Mouse (Mus musculus) cortical plate, adult 2 months (tissue): ENCODE measurements around the gene Krtdap. TPM values are rescaled to one million over a fixed set of nuclear protein-coding genes. Genes with fewer than 3 reads are reported as not detected.
"Not testable (repeated sequence)": the region's sequence is repeated elsewhere in the genome, so short reads cannot be mapped to it uniquely, and the experiment has no call there.

Source experiments
- H3K27ac ChIP-seq: fragments of 200-500 bp; 2 replicates; pipeline ENCODE4 v1.5.1; 2012; ENCODE audit warnings: low read length, control low read depth, inconsistent platforms; ENCODE audit not compliant: insufficient read depth
- H3K4me1 ChIP-seq: fragments of 200-500 bp; 2 replicates; pipeline ENCODE4 v1.6.1; 2011; ENCODE audit warnings: low read length; ENCODE audit not compliant: control insufficient read depth, insufficient read depth
- H3K4me3 ChIP-seq: fragments of 200-500 bp; 2 replicates; pipeline ENCODE4 v1.5.1; 2011; ENCODE audit warnings: mild to moderate bottlenecking, low read length, control low read depth; ENCODE audit not compliant: insufficient read depth
- CTCF ChIP-seq: fragments of 200-500 bp; IDR thresholded peaks from 2 replicates; pipeline ENCODE4 v1.5.1; 2011; ENCODE audit warnings: mild to moderate bottlenecking, control low read depth, low read length; ENCODE audit not compliant: insufficient read depth; ENCODE audit errors: extremely low read depth
- POLR2A ChIP-seq: fragments of 200-500 bp; IDR thresholded peaks from 2 replicates; pipeline ENCODE4 v1.6.1; 2011; ENCODE audit warnings: mild to moderate bottlenecking, low read length, control low read depth; ENCODE audit not compliant: insufficient read depth; ENCODE audit errors: extremely low read depth
- polyA plus RNA-seq: library from polyadenylated mRNA; depleted of rRNA; stranded (reverse); fragments of >200 nt; gene quantifications from 2 replicates; pipeline ENCODE4 v1.2.3, GENCODE M21; 2012

The Krtdap gene
- polyA plus RNA-seq, 1 experiment: not detected

- TF ChIP-seq POLR2A: no peak
- TF ChIP-seq CTCF: no peak
Observed at GRCm38 (mm10) chr7:30811757-30812290, 24.1 kb downstream of the Krtdap start.

GRCm38 (mm10) chr7:30812291-30812807, 24.7 kb downstream of the Krtdap start:
- Histone ChIP-seq H3K4me1 (no peaks in the 10 kb centered on the region), H3K27ac (no peak overlapping the region), H3K4me3 (no peak overlapping the region)
- TF ChIP-seq POLR2A (no peak), CTCF (no peak)

More at GRCm38 (mm10) chr7:30811757-30812290, 24.1 kb downstream of the Krtdap start:
- no peak overlapping the region for H3K27ac ChIP-seq
- no peaks in the 10 kb centered on the region for H3K4me1 ChIP-seq
- no peak overlapping the region for H3K4me3 ChIP-seq

GRCm38 (mm10) chr7:30820131-30820530, 32.4 kb downstream of the Krtdap start:
- TF ChIP-seq CTCF (no peak), POLR2A (no peak)

GRCm38 (mm10) chr7:30820854-30821445, 33.3 kb downstream of the Krtdap start:
- H3K4me1 ChIP-seq: no peaks in the 10 kb centered on the region

More at GRCm38 (mm10) chr7:30820131-30820530, 32.4 kb downstream of the Krtdap start:
- Histone ChIP-seq H3K4me1 (no peaks in the 10 kb centered on the region), H3K4me3 (no peak overlapping the region), H3K27ac (no peak overlapping the region)

GRCm38 (mm10) chr7:30821532-30821931, 33.8 kb downstream of the Krtdap start:
- Histone ChIP-seq H3K27ac (no peak overlapping the region), H3K4me3 (no peak overlapping the region), H3K4me1 (no peaks in the 10 kb centered on the region)
- TF ChIP-seq POLR2A (no peak), CTCF (no peak)

More at GRCm38 (mm10) chr7:30820854-30821445, 33.3 kb downstream of the Krtdap start:
- no peak overlapping the region for H3K4me3 ChIP-seq
- TF ChIP-seq POLR2A (no peak), CTCF (no peak)
- no peak overlapping the region for H3K27ac ChIP-seq

GRCm38 (mm10) chr7:30823675-30824074, 36.0 kb downstream of the Krtdap start, which contains the start of gene Ffar2:
Ffar2 (minus strand) TSS chr7:30823775.
- H3K4me3 ChIP-seq: no peak within 1 kb of the TSS
- no peak for TF ChIP-seq CTCF
- no peak within 1 kb of the TSS for H3K27ac ChIP-seq
- no peaks in the 10 kb centered on the region for H3K4me1 ChIP-seq

GRCm38 (mm10) chr7:30824306-30824705, 36.6 kb downstream of the Krtdap start:
- Histone ChIP-seq H3K4me1 (no peaks in the 10 kb centered on the region), H3K4me3 (no peak overlapping the region), H3K27ac (no peak overlapping the region)
- TF ChIP-seq CTCF: no peak
- no peak for TF ChIP-seq POLR2A

- Histone ChIP-seq H3K4me1 (no peaks in the 10 kb centered on the region), H3K4me3 (no peak overlapping the region), H3K27ac (no peak overlapping the region)
- no peak for TF ChIP-seq CTCF
- TF ChIP-seq POLR2A: no peak
Observed at GRCm38 (mm10) chr7:30826660-30827059, 39.0 kb downstream of the Krtdap start.

GRCm38 (mm10) chr7:30828871-30829270, 41.2 kb downstream of the Krtdap start:
- not testable (repeated sequence) for H3K4me3 ChIP-seq, H3K27ac ChIP-seq, H3K4me1 ChIP-seq

GRCm38 (mm10) chr7:30829428-30829827, 41.7 kb downstream of the Krtdap start:
- H3K27ac ChIP-seq: no peak overlapping the region
- no peaks in the 10 kb centered on the region for H3K4me1 ChIP-seq
- no peak overlapping the region for H3K4me3 ChIP-seq
- TF ChIP-seq CTCF (no peak), POLR2A (no peak)
